Mouse (Mus musculus): ENCODE results near the gene Tmem135. TPM values are rescaled to one million over a fixed set of nuclear protein-coding genes. Genes with fewer than 3 reads are reported as not detected.

Gene Tmem135
- total RNA-seq, 2 experiments from 2014 or later = 49.4 to 51.3 TPM

- no peak for DNase-seq
- intact Hi-C loops (cut with DNase I) = no loop called here
These were observed 11.6 kb downstream of the Tmem135 start for GRCm38 (mm10) chr7:89392388-89392787.

GRCm38 (mm10) chr7:89391831-89392230 is 12.2 kb downstream of the Tmem135 start:
- DNase-seq = no peak
- intact Hi-C loops (cut with DNase I) = no loop called here

DNA sequence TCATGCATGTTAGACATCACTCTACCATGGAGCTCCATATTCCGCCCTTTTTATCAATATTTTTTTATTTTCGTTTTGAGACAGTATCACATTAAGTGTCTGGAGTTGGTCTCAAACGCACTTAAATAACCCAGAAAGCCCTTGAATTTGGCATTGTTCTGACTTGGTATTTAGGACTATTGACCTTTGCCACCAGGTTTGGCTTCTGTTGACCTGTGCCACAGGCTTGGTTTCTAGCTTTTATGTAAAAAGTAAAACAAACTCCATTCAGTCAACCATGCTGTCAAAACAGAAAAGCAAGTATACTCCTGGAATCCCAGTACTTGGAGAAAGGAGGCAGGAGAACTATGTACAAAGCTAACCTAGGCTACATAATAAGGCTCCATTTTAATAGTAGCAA is 12.7 kb downstream of the Tmem135 start:
- no peak for DNase-seq
- intact Hi-C loops (cut with DNase I) = no loop called here

- intact Hi-C loops (cut with DNase I) = no loop called here
These were observed 13.4 kb downstream of the Tmem135 start for GRCm38 (mm10) chr7:89390660-89391059.

GRCm38 (mm10) chr7:89388981-89389380 is 15.0 kb downstream of the Tmem135 start:
- intact Hi-C loops (cut with DNase I) = no loop called here
- DNase-seq = no peak

More at GRCm38 (mm10) chr7:89390660-89391059, 13.4 kb downstream of the Tmem135 start:
- no peak for DNase-seq

- no peak for DNase-seq
- intact Hi-C loops (cut with DNase I) = no loop called here
These were observed 21.1 kb downstream of the Tmem135 start for GRCm38 (mm10) chr7:89382892-89383291.

- intact Hi-C loops (cut with DNase I) = no loop called here
- no peak for DNase-seq
These were observed 22.9 kb downstream of the Tmem135 start for GRCm38 (mm10) chr7:89380935-89381705.

- DNase-seq = no peak
- intact Hi-C loops (cut with DNase I) = loop anchor here (5.0 kb wide), 3 partner anchors 34 to 204 kb away; no protein-coding TSS in a partner anchor
These were observed 32.3 kb downstream of the Tmem135 start for GRCm38 (mm10) chr7:89371623-89372295.

DNA sequence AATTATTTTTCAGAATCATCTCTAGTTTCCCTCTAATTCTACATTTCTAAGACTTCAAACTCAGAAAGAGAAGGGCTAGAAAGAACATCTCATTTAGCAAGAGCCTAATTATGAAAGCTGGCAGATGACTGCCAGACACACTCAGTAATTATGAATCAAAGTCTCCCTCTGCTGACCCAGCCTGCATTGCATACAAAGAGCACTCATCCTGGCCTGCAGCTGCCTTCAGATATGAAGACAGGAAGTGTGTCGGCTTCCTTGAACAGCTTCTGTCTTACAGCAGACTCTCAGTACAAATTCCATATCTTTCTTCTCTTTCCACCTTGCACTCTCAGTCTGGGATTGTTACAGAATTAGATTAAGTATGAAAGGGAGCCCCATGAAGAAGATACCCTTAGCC is 33.1 kb downstream of the Tmem135 start:
- intact Hi-C loops (cut with DNase I) = loop anchor here (5.0 kb wide), 3 partner anchors 34 to 204 kb away; no protein-coding TSS in a partner anchor
- DNase-seq = peak; percentile 56 to 71

GRCm38 (mm10) chr7:89370086-89370485 is 33.9 kb downstream of the Tmem135 start:
- intact Hi-C loops (cut with DNase I) = loop anchor here (5.0 kb wide), 3 partner anchors 33 to 203 kb away; no protein-coding TSS in a partner anchor
- no peak for DNase-seq

DNA sequence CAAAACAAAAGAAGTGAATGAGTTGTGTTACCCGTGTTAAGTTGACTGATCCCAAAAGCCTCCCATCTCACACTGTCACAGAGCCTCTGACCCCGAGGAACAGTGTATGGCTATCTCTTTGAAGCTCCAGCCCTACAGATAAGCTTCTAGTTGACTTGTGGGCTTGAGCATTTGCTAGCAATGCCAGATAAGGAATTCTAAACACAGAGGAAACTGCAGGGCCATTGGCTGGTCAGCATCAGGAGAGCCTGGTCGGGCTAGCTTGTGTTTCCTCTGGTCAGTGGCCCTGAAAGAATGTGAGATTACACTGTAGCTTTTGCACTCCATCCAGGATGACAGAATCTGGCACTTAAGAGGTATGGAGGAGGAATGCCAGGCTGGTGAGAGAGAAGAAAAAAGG is 36.4 kb downstream of the Tmem135 start:
- intact Hi-C loops (cut with DNase I) = no loop called here
- peak in 1 of 2 experiments; percentile 23 for DNase-seq

DNA sequence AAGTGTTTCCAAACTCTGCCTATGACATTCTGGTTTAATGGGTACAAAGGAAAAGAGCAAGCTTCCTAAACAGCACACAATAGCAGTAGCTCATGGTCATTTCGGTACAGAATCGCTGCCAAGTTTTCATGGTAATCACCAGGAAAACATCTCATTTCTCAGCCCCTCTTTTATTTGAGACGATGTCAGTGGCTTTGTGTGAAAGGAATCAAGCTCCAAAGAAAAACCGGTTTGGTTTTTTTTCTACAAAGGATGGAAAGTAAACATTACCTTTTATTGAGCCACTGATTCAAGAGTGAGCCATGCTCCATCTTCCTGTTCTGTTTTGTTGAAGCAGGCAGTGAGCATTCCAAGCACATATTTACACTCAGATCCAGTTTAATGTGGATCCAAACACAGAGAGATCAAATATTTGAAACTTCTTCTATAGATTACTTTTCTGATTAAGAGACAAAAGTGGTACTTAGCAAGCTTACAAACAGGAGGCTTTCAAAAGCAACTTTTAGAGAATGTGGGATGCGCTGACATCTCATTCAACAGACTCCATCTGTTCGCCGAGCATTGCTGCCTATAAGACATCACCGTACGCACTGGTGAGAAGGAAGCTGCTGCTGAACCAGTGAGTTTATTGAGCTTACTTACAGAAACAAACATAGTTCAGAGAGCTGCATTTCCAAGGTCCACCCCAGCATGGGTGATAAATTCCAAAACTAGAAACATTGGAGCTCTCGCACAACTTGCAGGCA is 38.7 kb downstream of the Tmem135 start:
- DNase-seq = no peak
- intact Hi-C loops (cut with DNase I) = no loop called here

- intact Hi-C loops (cut with DNase I) = no loop called here
- no peak for DNase-seq
These were observed 40.0 kb downstream of the Tmem135 start for GRCm38 (mm10) chr7:89363975-89364374.

DNA sequence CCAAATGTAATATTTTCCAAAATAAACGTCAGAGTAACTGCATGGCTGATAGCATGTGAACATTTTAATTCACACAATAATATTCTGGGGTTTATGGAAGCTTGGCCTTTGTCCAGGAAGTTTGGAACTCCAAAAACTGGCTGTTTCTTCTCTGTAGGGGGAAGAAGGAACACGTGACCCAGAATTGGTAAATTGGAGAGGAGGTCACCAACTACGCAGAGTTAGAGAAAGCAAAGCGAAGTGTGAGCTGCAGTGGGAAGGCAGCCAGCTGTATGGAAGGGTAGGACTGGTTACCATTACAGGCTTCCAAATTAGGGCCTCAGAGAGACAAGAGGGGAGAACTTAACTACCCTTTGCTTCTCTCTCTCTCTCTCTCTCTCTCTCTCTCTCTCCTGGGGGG is 47.7 kb downstream of the Tmem135 start:
- DNase-seq = peak in 1 of 2 experiments; percentile 15
- intact Hi-C loops (cut with DNase I) = no loop called here

GRCm38 (mm10) chr7:89355519-89356255 is 48.3 kb downstream of the Tmem135 start:
- intact Hi-C loops (cut with DNase I) = no loop called here
- no peak for DNase-seq

- intact Hi-C loops (cut with DNase I) = no loop called here
These were observed 62.0 kb downstream of the Tmem135 start for GRCm38 (mm10) chr7:89342021-89342420.

DNA sequence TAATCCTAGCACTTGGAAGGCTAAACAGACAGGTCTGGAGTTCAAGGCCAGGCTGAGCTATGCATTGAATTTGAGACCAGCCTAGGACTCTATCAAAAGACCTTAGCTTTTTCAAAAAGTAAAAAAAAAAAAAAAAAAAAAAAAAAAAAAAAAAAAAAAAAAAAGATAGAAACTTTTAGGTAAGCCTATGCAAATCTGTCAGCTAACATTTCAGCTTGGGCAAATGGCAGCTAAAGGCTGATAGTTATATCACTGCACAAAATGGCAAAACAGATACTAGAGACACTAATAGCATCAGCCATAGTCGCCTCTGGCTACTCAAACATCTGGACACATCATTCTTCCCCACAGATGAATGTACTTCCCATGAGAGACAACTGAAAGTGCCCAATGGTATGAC is 64.2 kb downstream of the Tmem135 start:
- intact Hi-C loops (cut with DNase I) = loop anchor here (5.0 kb wide), 2 partner anchors 32 to 62 kb away; partner anchors contain the start of genes Fzd4 and Tmem135
- DNase-seq = no peak

More at GRCm38 (mm10) chr7:89342021-89342420, 62.0 kb downstream of the Tmem135 start:
- DNase-seq = no peak

- intact Hi-C loops (cut with DNase I) = loop anchor here (5.0 kb wide), 2 partner anchors 33 to 63 kb away; partner anchors contain the start of genes Fzd4 and Tmem135
These were observed 64.9 kb downstream of the Tmem135 start for GRCm38 (mm10) chr7:89339142-89339435.

DNA sequence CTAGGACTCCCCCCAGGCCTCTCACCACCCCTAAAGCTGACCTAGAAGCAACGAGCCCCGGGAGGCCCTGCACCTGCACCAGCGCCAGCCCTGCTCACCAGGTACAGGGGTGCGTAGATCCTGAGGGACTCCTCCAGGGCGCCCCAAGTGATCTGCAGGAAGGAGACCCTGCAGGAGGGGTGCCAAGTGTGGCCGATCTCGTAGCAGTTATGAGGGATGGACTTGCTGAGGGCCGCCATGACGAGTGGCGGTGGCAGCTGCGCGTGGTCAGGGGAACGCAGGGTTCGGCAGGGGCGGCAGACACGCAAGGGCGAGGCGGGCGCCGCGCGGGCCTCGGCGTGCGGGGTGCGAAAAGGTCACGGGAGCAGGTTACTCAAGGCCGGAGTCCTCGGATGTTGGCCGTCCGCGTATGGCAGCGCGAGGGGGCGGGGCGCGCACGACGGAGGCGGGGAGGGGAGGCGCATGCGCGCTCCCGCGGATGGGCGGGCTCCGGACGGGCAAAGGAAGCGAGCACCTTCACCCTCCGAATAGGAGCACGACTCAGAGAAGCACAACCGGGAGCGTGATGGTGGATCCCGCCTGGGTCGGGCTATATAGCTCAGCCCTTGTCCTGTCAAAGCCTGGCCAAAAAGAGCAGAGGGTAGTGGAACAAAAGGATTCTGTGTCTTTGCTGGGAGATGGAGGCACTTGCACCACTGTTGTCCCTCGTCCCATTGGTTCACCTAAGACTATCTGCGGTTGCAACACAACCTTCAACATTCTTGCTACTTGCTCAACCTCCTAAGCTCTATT is 65.5 kb downstream of the Tmem135 start:
- intact Hi-C loops (cut with DNase I) = loop anchor here (5.0 kb wide), 2 partner anchors 34 to 64 kb away; partner anchors contain the start of genes Fzd4 and Tmem135
- DNase-seq = peak; percentile 96

More at GRCm38 (mm10) chr7:89339142-89339435, 64.9 kb downstream of the Tmem135 start:
- DNase-seq = no peak

Data from heart, postnatal 14 days (tissue).